Comparison of ENCODE assay signal across 8 mouse cellular contexts in genomic region chr2:30286192-30287026, GRCm38 (mm10). TPM values are rescaled to one million over a fixed set of nuclear protein-coding genes. Genes with fewer than 3 reads are reported as not detected.
A peak's percentile ranks its signal among the peaks of the same experiment; 100 is the strongest.
DNase-seq lines count a peak whose midpoint lies in the region; ATAC-seq lines count a peak whose summit lies in the region.

TSS of gene Dolk (minus strand) at chr2:30286334.
TSS of gene Nup188 (plus strand) at chr2:30286397.

- ATAC-seq in heart, embryonic 14.5 days (ENCODE audit: insufficient number of reproducible peaks, insufficient read depth, low FRiP score, low read depth) = peak; percentile 91
- ATAC-seq in liver, embryonic 13.5 days (ENCODE audit: low read depth) = peak; percentile 86
- ATAC-seq in stomach, embryonic 16.5 days (ENCODE audit: insufficient read depth, low FRiP score) = peak; percentile 97

- H3K36me3 ChIP-seq in heart, embryonic 14.5 days (ENCODE audit: control insufficient read depth, insufficient read depth, low read length) = peaks cover 7% of the 10 kb centered on the region
- H3K36me3 ChIP-seq in liver, embryonic 13.5 days = peaks cover 11% of the 10 kb centered on the region; the same call in 1 of the 2 replicates
- no peaks in the 10 kb centered on the region for H3K36me3 ChIP-seq in stomach, embryonic 16.5 days (ENCODE audit: control insufficient read depth, insufficient read depth, low read length)

- H3K27ac ChIP-seq in brown adipose tissue, adult 24 weeks (replicated peaks; ENCODE audit: low read depth, low read length) = peak within 1 kb of the TSS; percentile 66
- peak within 1 kb of the TSS; percentile 36 to 66; a peak in 3 of 4 replicates for H3K27ac ChIP-seq in heart, embryonic 14.5 days (replicated peaks in 1 of 2; ENCODE audit: control insufficient read depth in 1 of 2, insufficient read depth in 1 of 2, low read depth in 2 of 2, low read length in 2 of 2)
- peak within 1 kb of the TSS; percentile 84 for H3K27ac ChIP-seq in liver, embryonic 13.5 days
- H3K27ac ChIP-seq in stomach, embryonic 16.5 days (ENCODE audit: low read length) = peak within 1 kb of the TSS; percentile 78

- H3K27me3 ChIP-seq in heart, embryonic 14.5 days (ENCODE audit: control insufficient read depth, insufficient read depth, low read length) = no peaks in the 10 kb centered on the region
- H3K27me3 ChIP-seq in liver, embryonic 13.5 days = no peaks in the 10 kb centered on the region
- H3K27me3 ChIP-seq in stomach, embryonic 16.5 days (ENCODE audit: control insufficient read depth, insufficient read depth, low read length) = no peaks in the 10 kb centered on the region

- DNase-seq in CD4-positive, CD25-positive, alpha-beta regulatory T cell, adult 2 months (ENCODE audit: low read depth, low spot score) = peak; percentile 99
- peak; percentile 64 for DNase-seq in fibroblast of lung, adult 2 months (ENCODE audit: low read depth)
- DNase-seq in kidney, postnatal 14 days = peak; percentile 98
- DNase-seq in liver, embryonic 13.5 days = peak; percentile 96
- DNase-seq in neural tube, embryonic 10.5 days (ENCODE audit: extremely low spot score, low spot score) = peak; percentile 99

- peaks cover 27% of the 10 kb centered on the region for H3K4me1 ChIP-seq in brown adipose tissue, adult 24 weeks (ENCODE audit: control insufficient read depth, insufficient read depth, insufficient read length, low read length)
- peaks cover 10 to 17% of the 10 kb centered on the region in 2 experiments for H3K4me1 ChIP-seq in heart, embryonic 14.5 days (ENCODE audit: control insufficient read depth in 2 of 2, insufficient read depth in 2 of 2, low read length in 2 of 2)
- H3K4me1 ChIP-seq in liver, embryonic 13.5 days (replicated peaks) = peaks cover 43% of the 10 kb centered on the region
- H3K4me1 ChIP-seq in stomach, embryonic 16.5 days (ENCODE audit: control insufficient read depth, insufficient read depth, low read length) = peaks cover 16% of the 10 kb centered on the region

- no peaks in the 10 kb centered on the region for H3K9me3 ChIP-seq in heart, embryonic 14.5 days (ENCODE audit: control insufficient read depth, low read length)
- H3K9me3 ChIP-seq in liver, embryonic 13.5 days (replicated peaks) = no peaks in the 10 kb centered on the region
- no peaks in the 10 kb centered on the region for H3K9me3 ChIP-seq in stomach, embryonic 16.5 days (replicated peaks; ENCODE audit: control insufficient read depth, low read length)

- H3K9ac ChIP-seq in heart, embryonic 14.5 days (ENCODE audit: low read length) = peak within 1 kb of the TSS; percentile 96
- H3K9ac ChIP-seq in liver, embryonic 13.5 days = peak within 1 kb of the TSS; percentile 89
- peak within 1 kb of the TSS; percentile 94 for H3K9ac ChIP-seq in stomach, embryonic 16.5 days (ENCODE audit: low read length)

- H3K4me2 ChIP-seq in heart, embryonic 14.5 days (ENCODE audit: low read length) = peak within 1 kb of the TSS; percentile 85
- H3K4me2 ChIP-seq in liver, embryonic 13.5 days = peak within 1 kb of the TSS; percentile 96
- peak within 1 kb of the TSS; percentile 97 for H3K4me2 ChIP-seq in stomach, embryonic 16.5 days (ENCODE audit: low read depth, low read length)

- under 1% methylated on average over 58 of the region's 68 CpGs for WGBS in heart, embryonic 14.5 days
- WGBS in liver, embryonic 13.5 days (ENCODE audit: insufficient replicate concordance) = under 1% methylated on average over 63 of the region's 68 CpGs
- under 1% methylated on average over 62 of the region's 68 CpGs for WGBS in stomach, embryonic 16.5 days

- H3K4me3 ChIP-seq in brown adipose tissue, adult 24 weeks (ENCODE audit: insufficient read depth, low read depth, low read length) = peak within 1 kb of the TSS; percentile 79
- peak within 1 kb of the TSS; percentile 82 to 86 for H3K4me3 ChIP-seq in heart, embryonic 14.5 days (ENCODE audit: control insufficient read depth in 1 of 2, insufficient read depth in 1 of 2, low read depth in 1 of 2, low read length in 2 of 2)
- peak within 1 kb of the TSS; percentile 90 for H3K4me3 ChIP-seq in liver, embryonic 13.5 days (replicated peaks)
- peak within 1 kb of the TSS; percentile 98 for H3K4me3 ChIP-seq in stomach, embryonic 16.5 days (replicated peaks; ENCODE audit: low read length)

RNA-seq across cellular contexts. Expression of gene Dolk, which starts in this region (rescaled TPM):
- polyA plus RNA-seq in brown adipose tissue, adult 24 weeks (2012; ENCODE audit: insufficient read depth, insufficient read length, missing spikeins) = 37.8 and 40.5 TPM in 2 replicates
- 33.0 and 33.4 TPM in 2 replicates for polyA plus RNA-seq in heart, embryonic 14.5 days (2014; fragmentation: Nextera tagmentation; extraction: Ambion mirVana)
- polyA plus RNA-seq in liver, embryonic 13.5 days (2015; fragmentation: Nextera tagmentation; extraction: Ambion mirVana) = 14.0 and 14.4 TPM in 2 replicates
- polyA plus RNA-seq in stomach, embryonic 16.5 days (2015; fragmentation: Nextera tagmentation; extraction: Ambion mirVana) = 32.4 and 34.0 TPM in 2 replicates

RNA-seq across cellular contexts. Expression of gene Nup188, which starts in this region (rescaled TPM):
- polyA plus RNA-seq in brown adipose tissue, adult 24 weeks (2012; ENCODE audit: insufficient read depth, insufficient read length, missing spikeins) = 10.9 and 19.5 TPM in 2 replicates
- polyA plus RNA-seq in heart, embryonic 14.5 days (2014; fragmentation: Nextera tagmentation; extraction: Ambion mirVana) = 23.9 and 26.2 TPM in 2 replicates
- 15.5 and 20.0 TPM in 2 replicates for polyA plus RNA-seq in liver, embryonic 13.5 days (2015; fragmentation: Nextera tagmentation; extraction: Ambion mirVana)
- 26.0 and 30.5 TPM in 2 replicates for polyA plus RNA-seq in stomach, embryonic 16.5 days (2015; fragmentation: Nextera tagmentation; extraction: Ambion mirVana)

Comparison
In these comparisons a context has a peak if more than half of its experiments do, and no peak if none do; other contexts are left out.
1. Peak in every context shown above with its lines: DNase-seq, ATAC-seq, H3K4me3 ChIP-seq and H3K27ac ChIP-seq.